8 mouse cellular contexts compared by ENCODE assay signal in genomic region chr14:61648685-61649504, GRCm38 (mm10). TPM values are rescaled to one million over a fixed set of nuclear protein-coding genes. Genes with fewer than 3 reads are reported as not detected.
DNase-seq lines count a peak whose midpoint lies in the region; ATAC-seq and TF ChIP-seq lines count a peak whose summit lies in the region.

No protein-coding gene starts in this region.

- POLR2A ChIA-PET in Patski (lab: Charles Lee), result interaction anchor here (0.7 to 1.9 kb wide), 5 partner anchors 9 to 583 kb away, joined by 3 to 14 read pairs (median 5); no protein-coding TSS in a partner anchor

- H3K27me3 ChIP-seq in Patski, result no peaks in the 10 kb centered on the region
- no peaks in the 10 kb centered on the region for H3K27me3 ChIP-seq in hindbrain, embryonic 14.5 days (ENCODE audit: control insufficient read depth, insufficient read depth, low read length)

- in situ Hi-C loops in Patski (cut with MboI; ENCODE audit: low pct_unique_long_range_greater_than_20kb), result loop anchor here (10.0 kb wide), 1 partner anchor 396 kb away; no protein-coding TSS in a partner anchor

- 2% methylated on average over 62 of the region's 62 CpGs for WGBS in hindbrain, embryonic 14.5 days

- no peak for TF ChIP-seq CTCF in Patski (IDR thresholded peaks at IDR 0.05)

- H3K36me3 ChIP-seq in hindbrain, embryonic 14.5 days (replicated peaks; ENCODE audit: control insufficient read depth, insufficient read depth), result no peaks in the 10 kb centered on the region

- DNase-seq in Patski (ENCODE audit: low read depth, low spot score), result peak; percentile 79
- DNase-seq in cerebellum, postnatal 14 days, result peak; percentile 97 to 98
- DNase-seq in frontal cortex, postnatal 14 days (ENCODE audit: low spot score in 2 of 2), result peak; percentile 89 to 91
- DNase-seq in hindbrain, embryonic 14.5 days (ENCODE audit: low spot score), result peak; percentile 98
- peak; percentile 91 to 92 for DNase-seq in layer of hippocampus, postnatal 36 days
- peak; percentile 98 for DNase-seq in lung, postnatal 36 days
- DNase-seq in retina, postnatal 1 day, result peak; percentile 99
- DNase-seq in urinary bladder, adult 18-20 months (ENCODE audit: low spot score in 2 of 2), result peak; percentile 85 to 94

- no peaks in the 10 kb centered on the region for H3K9me3 ChIP-seq in hindbrain, embryonic 14.5 days (ENCODE audit: control insufficient read depth, low read length)

- peak overlapping the region; percentile 80 for H3K27ac ChIP-seq in hindbrain, embryonic 14.5 days

- CTCF ChIA-PET in Patski (lab: Charles Lee), result interaction anchor here (1.0 to 2.0 kb wide), 4 partner anchors 12 to 389 kb away, joined by 3 to 10 read pairs (median 4); no protein-coding TSS in a partner anchor

- H3K9ac ChIP-seq in hindbrain, embryonic 14.5 days, result peak overlapping the region; percentile 80

- H3K4me2 ChIP-seq in hindbrain, embryonic 14.5 days (replicated peaks), result peak overlapping the region; percentile 85

- H3K4me3 ChIP-seq in hindbrain, embryonic 14.5 days (replicated peaks; ENCODE audit: low read length), result peak overlapping the region; percentile 90

- H3K4me1 ChIP-seq in hindbrain, embryonic 14.5 days (replicated peaks; ENCODE audit: control insufficient read depth, insufficient read depth, low read length), result peaks cover 4% of the 10 kb centered on the region; the same call in 1 of the 2 replicates

- ATAC-seq in Patski, result peak; percentile 83
- ATAC-seq in hindbrain, embryonic 14.5 days (ENCODE audit: low FRiP score), result peak; percentile 96

RNA-seq across cellular contexts. Expression of gene Kcnrg, which starts 41.6 kb away (rescaled TPM):
- 0.37 TPM for polyA plus RNA-seq in Patski (2021)
- polyA plus RNA-seq in hindbrain, embryonic 14.5 days (2014; fragmentation: Nextera tagmentation; extraction: Ambion mirVana), result 4.2 and 4.4 TPM in 2 replicates
- total RNA-seq in layer of hippocampus, postnatal 36 days (2021), result 1 to 10 TPM in 1 of 2 experiments, under 1 TPM in 1; 0.87 to 1.1 TPM

RNA-seq across cellular contexts. Expression of gene Trim13, which starts 50.8 kb away (rescaled TPM):
- 13.2 TPM for polyA plus RNA-seq in Patski (2021)
- 53.5 and 55.9 TPM in 2 replicates for polyA plus RNA-seq in hindbrain, embryonic 14.5 days (2014; fragmentation: Nextera tagmentation; extraction: Ambion mirVana)
- 10 to 100 TPM; 14.1 to 14.2 TPM for total RNA-seq in layer of hippocampus, postnatal 36 days (2021)

Comparison
In these comparisons a context has a peak if more than half of its experiments do, and no peak if none do; other contexts are left out.
1. Peak in every context shown above with its lines: DNase-seq, ATAC-seq, H3K4me3 ChIP-seq and H3K27ac ChIP-seq.